Mouse (Mus musculus) hindbrain, embryonic 16.5 days (tissue): ENCODE results near the gene Tkfc. TPM values are rescaled to one million over a fixed set of nuclear protein-coding genes. Genes with fewer than 3 reads are reported as not detected.
A peak's percentile ranks its signal among the peaks of the same experiment; 100 is the strongest.

ENCODE experiments used
- ATAC-seq: fragments of 200-750 bp; cut with Nextera tagmentation; 2 replicates; pipeline ENCODE4 v1.8.0; 2017; ENCODE audit warnings: moderate TSS enrichment, moderate library complexity
- H3K27ac ChIP-seq: fragments of 300-500 bp; sonication (generic); 2 replicates; pipeline ENCODE4 v1.5.1; 2014; ENCODE audit warnings: low read depth, mild to moderate bottlenecking, control low read depth, low read length, moderate library complexity
- H3K27me3 ChIP-seq: fragments of 300-500 bp; sonication (generic); replicated peaks from 2 replicates; pipeline ENCODE4 v1.6.1; 2014; ENCODE audit warnings: low read length; ENCODE audit not compliant: control insufficient read depth, insufficient read depth
- H3K36me3 ChIP-seq: fragments of 300-500 bp; sonication (generic); 2 replicates; pipeline ENCODE4 v1.6.1; 2014; ENCODE audit warnings: mild to moderate bottlenecking, low read length, moderate library complexity, mixed read lengths; ENCODE audit not compliant: control insufficient read depth, insufficient read depth
- H3K4me1 ChIP-seq: fragments of 300-500 bp; sonication (generic); 2 replicates; pipeline ENCODE4 v1.6.1; 2014; ENCODE audit warnings: low read depth, low read length; ENCODE audit not compliant: control insufficient read depth, insufficient read depth
- H3K4me2 ChIP-seq: fragments of 300-500 bp; sonication (generic); 2 replicates; pipeline ENCODE4 v1.6.1; 2014; ENCODE audit warnings: mild to moderate bottlenecking, low read length, control low read depth, moderate library complexity
- H3K4me3 ChIP-seq: fragments of 300-500 bp; sonication (generic); 2 replicates; pipeline ENCODE4 v1.5.1; 2014; ENCODE audit warnings: mild to moderate bottlenecking, low read length, control low read depth, moderate library complexity
- H3K9ac ChIP-seq: fragments of 300-500 bp; sonication (generic); 2 replicates; pipeline ENCODE4 v1.6.1; 2014; ENCODE audit warnings: low read depth, mild to moderate bottlenecking, control low read depth, low read length, moderate library complexity
- H3K9me3 ChIP-seq: fragments of 300-500 bp; sonication (generic); 2 replicates; pipeline ENCODE4 v1.6.1; 2014; ENCODE audit warnings: mild to moderate bottlenecking, low read length, moderate library complexity; ENCODE audit not compliant: control insufficient read depth
- WGBS: fragments of 180-500 bp; shearing (Covaris S2); extraction: QIAGEN DNeasy Blood & Tissue Kit; methylation state at CpG from one replicate; pipeline ENCODE4 v1.1.7; 2014; 5-methylcytosine and 5-hydroxymethylcytosine counted together
- polyA plus RNA-seq: library from polyadenylated mRNA; unstranded; fragments of >200 nt; fragmentation: Nextera tagmentation; extraction: Ambion mirVana; gene quantifications from 2 replicates; pipeline ENCODE4 v1.2.1, GENCODE M21; 2015

The Tkfc gene
- polyA plus RNA-seq, 1 experiment from 2014 or later = 24.4 TPM

- H3K9me3 ChIP-seq = no peaks in the 10 kb centered on the region
- no peak overlapping the region for H3K9ac ChIP-seq
- no peaks in the 10 kb centered on the region for H3K36me3 ChIP-seq
- WGBS = 62% methylated on average over 2 of the region's 2 CpGs
- no peak for ATAC-seq
- no peaks in the 10 kb centered on the region for H3K27me3 ChIP-seq
- H3K4me1 ChIP-seq = peaks cover 12% of the 10 kb centered on the region
- H3K4me3 ChIP-seq = no peak overlapping the region
- no peak overlapping the region for H3K4me2 ChIP-seq
- no peak overlapping the region for H3K27ac ChIP-seq
Observed at GRCm38 (mm10) chr19:10557001-10557400, 48.5 kb downstream of the Tkfc start.

GRCm38 (mm10) chr19:10555624-10556510, 49.6 kb downstream of the Tkfc start, which contains the start of gene Tmem216:
Tmem216 (minus strand) TSS chr19:10556238.
- peaks cover 6% of the 10 kb centered on the region for H3K36me3 ChIP-seq
- peak within 1 kb of the TSS; percentile 70 for H3K4me3 ChIP-seq
- peak within 1 kb of the TSS; percentile 89 for H3K4me2 ChIP-seq
- peak within 1 kb of the TSS; percentile 87 for H3K27ac ChIP-seq
- H3K9me3 ChIP-seq = no peaks in the 10 kb centered on the region
- WGBS = under 1% methylated on average over 43 of the region's 43 CpGs
- no peaks in the 10 kb centered on the region for H3K27me3 ChIP-seq
- peaks cover 12% of the 10 kb centered on the region for H3K4me1 ChIP-seq
- ATAC-seq = peak; percentile 98
- H3K9ac ChIP-seq = peak within 1 kb of the TSS; percentile 88

- Histone ChIP-seq H3K36me3 (peaks cover 62% of the 10 kb centered on the region), H3K27ac (no peak overlapping the region), H3K27me3 (no peaks in the 10 kb centered on the region), H3K9ac (no peak overlapping the region), H3K4me2 (no peak overlapping the region), H3K4me3 (no peak overlapping the region), H3K9me3 (no peaks in the 10 kb centered on the region), H3K4me1 (no peaks in the 10 kb centered on the region)
- WGBS = 94% methylated on average over 5 of the region's 5 CpGs
- no peak for ATAC-seq
Observed at GRCm38 (mm10) chr19:10539454-10539853, 66.0 kb downstream of the Tkfc start.

Other genes starting within 250 kb of the Tkfc start
- gene Syt7, start 216.6 kb downstream of the Tkfc start, polyA plus RNA-seq = 8.8 and 10.3 TPM in 2 replicates
- 0.97 and 1.3 TPM in 2 replicates for gene Lrrc10b, start 148.2 kb downstream of the Tkfc start, polyA plus RNA-seq
- gene Ppp1r32, start 122.7 kb downstream of the Tkfc start, polyA plus RNA-seq = 2.4 and 2.7 TPM in 2 replicates
- gene Cpsf7, start 80.4 kb downstream of the Tkfc start, polyA plus RNA-seq = 40.8 and 57.9 TPM in 2 replicates
- gene Sdhaf2, start 79.5 kb downstream of the Tkfc start, polyA plus RNA-seq = 69.0 and 74.0 TPM in 2 replicates
- gene Tmem216, start 49.4 kb downstream of the Tkfc start, polyA plus RNA-seq = 46.6 and 48.4 TPM in 2 replicates
- gene Cyb561a3, start 28.5 kb downstream of the Tkfc start, polyA plus RNA-seq = 22.1 and 22.4 TPM in 2 replicates
- gene Tmem138, start 28.3 kb downstream of the Tkfc start, polyA plus RNA-seq = 36.2 and 41.4 TPM in 2 replicates
- 203 and 237 TPM in 2 replicates for gene Ddb1, start 327 bp downstream of the Tkfc start, polyA plus RNA-seq
- gene Vwce, start 28.6 kb upstream of the Tkfc start, polyA plus RNA-seq = 1.2 and 1.5 TPM in 2 replicates
- not detected in 2 replicates for gene Pga5, start 72.4 kb upstream of the Tkfc start, polyA plus RNA-seq
- gene Vps37c, start 83.1 kb upstream of the Tkfc start, polyA plus RNA-seq = 27.7 and 35.0 TPM in 2 replicates
- 0.09 and 0.28 TPM in 2 replicates for gene Cd5, start 133.3 kb upstream of the Tkfc start, polyA plus RNA-seq
- gene Cd6, start 224.4 kb upstream of the Tkfc start, polyA plus RNA-seq = not detected in 2 replicates
- gene Slc15a3, start 234.1 kb upstream of the Tkfc start, polyA plus RNA-seq = 0.20 and 0.33 TPM in 2 replicates